Mouse (Mus musculus): Measurements from ENCODE around the gene Ugt1a5.
A peak's percentile ranks its signal among the peaks of the same experiment; 100 is the strongest.
"Not testable (repeated sequence)": the region's sequence is repeated elsewhere in the genome, so short reads cannot be mapped to it uniquely, and the experiment has no call there.

Ugt1a5 gene

GRCm38 (mm10) chr1:88199996-88200395 lies 34.2 kb downstream of the Ugt1a5 start:
- DNase-seq = peak; percentile 64 to 65

- no peak for DNase-seq
Observed at GRCm38 (mm10) chr1:88200456-88200855, 34.6 kb downstream of the Ugt1a5 start, which contains the start of gene Ugt1a2. Ugt1a2 (plus strand) TSS chr1:88200601.

DNA sequence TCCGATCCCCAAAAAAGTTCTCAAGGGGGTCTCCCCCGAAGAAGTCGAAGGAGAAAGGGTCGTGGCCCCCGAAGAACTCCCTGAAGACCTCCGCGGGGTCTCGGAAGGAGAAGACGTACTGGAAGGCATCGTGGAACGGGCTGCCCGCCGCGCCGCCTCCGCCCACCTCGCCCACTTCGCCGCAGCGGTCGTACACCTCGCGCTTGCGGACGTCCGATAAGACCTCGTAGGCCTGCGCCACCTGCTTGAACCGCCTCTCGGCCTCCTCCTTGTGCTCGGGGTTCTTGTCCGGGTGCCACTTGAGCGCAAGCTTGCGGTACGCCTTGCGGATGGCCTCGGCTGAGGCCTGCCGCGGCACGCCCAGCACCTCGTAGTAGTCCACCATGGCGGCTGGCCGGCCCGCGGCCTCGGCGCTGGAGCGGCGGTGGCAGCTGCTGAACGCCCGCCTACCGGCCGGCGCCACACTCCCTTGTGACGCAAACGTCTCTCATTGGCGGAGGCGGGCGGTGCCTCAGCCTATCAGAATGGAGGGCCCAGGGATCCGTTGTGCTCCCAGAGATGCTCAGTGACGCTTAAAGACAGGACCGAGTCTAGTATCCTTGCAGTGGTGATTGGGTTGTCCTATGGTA lies 39.6 kb downstream of the Ugt1a5 start, which contains the start of gene Dnajb3:
Gene Dnajb3 (minus strand): TSS at position 489 of the 629 bp plus-strand sequence.
- DNase-seq = peak; percentile 89 to 92

- no peak for DNase-seq
Observed at GRCm38 (mm10) chr1:88206843-88207479, 41.1 kb downstream of the Ugt1a5 start.

DNA sequence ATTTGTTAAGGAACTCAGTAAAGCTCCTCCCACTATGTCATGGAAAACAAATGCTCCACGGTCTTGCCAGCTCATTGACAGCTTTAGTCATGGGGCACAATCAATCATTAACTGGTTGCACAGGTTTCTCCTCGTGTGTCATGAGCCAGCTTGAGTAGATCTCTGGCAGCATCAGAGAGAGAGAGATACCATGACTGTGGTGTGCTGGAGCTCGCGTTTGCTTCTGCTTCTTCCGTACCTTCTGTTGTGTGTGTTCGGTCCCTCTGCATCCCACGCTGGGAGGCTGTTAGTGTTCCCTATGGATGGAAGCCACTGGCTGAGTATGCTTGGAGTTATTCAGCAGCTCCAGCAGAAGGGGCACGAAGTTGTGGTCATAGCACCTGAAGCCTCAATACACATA lies 46.0 kb downstream of the Ugt1a5 start, which contains the start of gene Ugt1a1:
Gene Ugt1a1 (plus strand): TSS at position 148 of the 400 bp plus-strand sequence.
- no peak for DNase-seq

GRCm38 (mm10) chr1:88212341-88213045 lies 46.7 kb downstream of the Ugt1a5 start:
- no peak for DNase-seq

GRCm38 (mm10) chr1:88213061-88213460 lies 47.2 kb downstream of the Ugt1a5 start:
- no peak for DNase-seq

- no peak for DNase-seq
Observed at GRCm38 (mm10) chr1:88213766-88214461, 48.1 kb downstream of the Ugt1a5 start.

DNA sequence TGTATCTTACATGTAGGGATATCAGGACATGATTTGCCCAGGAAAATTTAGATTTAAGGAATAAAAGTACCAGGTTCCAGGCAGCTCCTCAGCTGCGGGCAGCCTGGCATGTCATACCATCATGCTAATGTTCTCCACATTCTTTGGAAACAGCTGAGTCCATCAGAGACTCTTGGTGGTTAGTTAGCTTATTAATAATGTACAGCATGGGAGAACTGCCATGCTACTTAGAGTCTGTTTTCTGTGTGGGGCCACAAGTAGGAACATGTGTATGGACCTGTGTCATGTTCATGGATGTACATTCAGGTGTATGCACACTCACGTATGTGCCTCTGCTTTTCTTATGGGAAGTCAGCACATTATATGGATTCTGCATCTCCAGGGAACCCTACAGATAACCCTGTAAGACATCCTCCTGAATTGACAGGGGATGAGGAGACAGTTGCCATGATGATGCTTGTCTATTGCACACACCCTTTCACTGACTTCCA lies 48.7 kb downstream of the Ugt1a5 start:
- no peak for DNase-seq

- no peak for DNase-seq
Observed at GRCm38 (mm10) chr1:88215466-88216380, 49.9 kb downstream of the Ugt1a5 start.

DNA sequence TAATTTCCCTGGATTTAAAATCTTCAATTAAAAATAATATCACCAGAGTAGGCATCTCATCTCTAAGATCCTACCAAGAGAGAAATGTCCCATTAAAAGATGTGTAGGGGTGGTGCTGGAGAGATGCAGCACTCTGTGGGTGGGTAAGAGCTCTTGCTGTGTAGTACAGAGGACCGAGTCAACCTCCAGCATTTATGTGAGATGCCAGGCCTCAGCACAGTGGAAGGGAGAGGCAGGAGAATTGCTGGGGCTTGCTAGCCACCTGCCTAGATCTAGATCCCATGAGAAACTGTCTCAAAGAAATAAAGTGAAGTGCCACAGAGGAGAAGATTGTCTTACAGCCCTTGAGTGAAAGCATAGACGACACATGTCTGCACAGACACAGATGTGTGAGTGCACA lies 50.7 kb downstream of the Ugt1a5 start:
- no peak for DNase-seq

GRCm38 (mm10) chr1:88217144-88217543 lies 51.3 kb downstream of the Ugt1a5 start:
- DNase-seq = no peak

DNA sequence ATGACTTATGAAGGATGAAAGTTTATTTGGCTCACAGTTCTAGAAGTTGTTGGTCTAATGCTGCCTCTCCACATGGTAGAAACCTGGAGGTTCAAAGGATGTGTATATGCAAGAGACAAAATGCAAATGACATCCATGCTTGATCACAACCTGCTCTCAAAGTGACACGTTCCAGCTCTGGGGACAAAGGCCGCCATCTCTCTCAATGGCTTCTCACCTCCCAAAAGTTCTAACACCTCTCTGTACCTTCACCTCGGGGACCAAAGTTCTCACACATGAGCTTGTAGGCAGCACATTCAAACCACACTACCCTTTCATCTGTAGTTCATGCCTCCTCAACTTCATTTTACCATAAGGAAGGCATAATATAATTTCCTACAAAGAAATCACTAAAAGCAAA lies 51.8 kb downstream of the Ugt1a5 start:
- no peak for DNase-seq

- DNase-seq = peak in 1 of 2 experiments; percentile 14
Observed at GRCm38 (mm10) chr1:88218051-88218450, 52.2 kb downstream of the Ugt1a5 start.

DNA sequence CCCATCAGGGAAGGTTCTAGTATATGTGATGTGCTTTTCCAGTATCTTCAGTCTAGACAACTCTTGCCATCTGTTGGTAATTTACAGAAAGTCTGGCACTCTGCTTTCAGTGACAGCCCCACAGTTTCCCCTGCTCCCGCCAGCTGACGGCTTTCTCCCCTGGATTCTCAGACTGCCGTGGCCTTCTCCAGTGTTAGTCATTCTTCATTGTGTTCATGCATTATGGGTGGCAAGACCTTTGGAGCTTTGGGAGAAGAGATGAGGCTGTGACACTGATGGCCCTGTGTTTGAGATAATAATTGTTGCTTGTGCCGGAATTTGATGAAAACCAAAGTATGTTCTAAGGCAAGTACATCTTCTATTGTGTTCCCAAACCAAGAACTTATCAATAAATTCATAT lies 52.8 kb downstream of the Ugt1a5 start:
- no peak for DNase-seq

DNA sequence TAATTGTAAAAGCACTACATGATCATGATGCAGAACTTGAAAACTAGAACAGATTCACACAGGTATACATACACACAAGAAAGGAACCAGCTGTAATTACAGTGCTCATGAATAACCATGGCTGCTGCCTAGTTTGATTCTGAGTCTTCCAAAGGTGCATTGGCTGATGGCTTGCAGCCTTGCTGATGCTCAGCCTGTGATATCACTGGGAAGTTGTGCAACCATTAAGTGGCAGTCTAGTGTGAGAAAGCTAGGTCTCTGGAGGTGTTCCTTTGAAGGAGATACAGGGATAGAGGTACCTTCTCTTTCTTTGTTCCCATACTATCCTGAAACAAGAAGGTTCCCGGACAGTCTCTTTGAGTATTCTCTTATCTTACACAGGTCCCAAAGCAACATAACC lies 53.2 kb downstream of the Ugt1a5 start:
- DNase-seq = no peak

- no peak for DNase-seq
Observed at GRCm38 (mm10) chr1:88220336-88220735, 54.5 kb downstream of the Ugt1a5 start.

DNA sequence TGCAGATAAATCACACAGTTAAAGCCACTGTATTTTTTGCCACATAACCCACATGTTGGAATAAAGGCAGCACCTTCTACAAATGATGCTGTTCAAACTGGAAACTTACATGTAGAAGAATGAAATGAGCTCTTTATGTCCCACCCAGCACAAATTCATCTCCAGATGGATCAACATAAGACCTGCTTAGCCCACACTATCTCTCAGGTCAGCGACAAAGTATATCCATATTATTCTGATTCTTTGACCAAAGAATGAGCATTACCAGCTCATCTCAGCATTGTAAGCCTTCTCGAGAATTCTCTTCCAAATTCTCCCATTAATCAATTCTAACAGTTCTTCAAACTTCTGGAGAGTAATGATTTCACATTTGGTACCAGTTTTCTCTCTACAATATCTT lies 56.4 kb downstream of the Ugt1a5 start:
- DNase-seq = no peak

DNA sequence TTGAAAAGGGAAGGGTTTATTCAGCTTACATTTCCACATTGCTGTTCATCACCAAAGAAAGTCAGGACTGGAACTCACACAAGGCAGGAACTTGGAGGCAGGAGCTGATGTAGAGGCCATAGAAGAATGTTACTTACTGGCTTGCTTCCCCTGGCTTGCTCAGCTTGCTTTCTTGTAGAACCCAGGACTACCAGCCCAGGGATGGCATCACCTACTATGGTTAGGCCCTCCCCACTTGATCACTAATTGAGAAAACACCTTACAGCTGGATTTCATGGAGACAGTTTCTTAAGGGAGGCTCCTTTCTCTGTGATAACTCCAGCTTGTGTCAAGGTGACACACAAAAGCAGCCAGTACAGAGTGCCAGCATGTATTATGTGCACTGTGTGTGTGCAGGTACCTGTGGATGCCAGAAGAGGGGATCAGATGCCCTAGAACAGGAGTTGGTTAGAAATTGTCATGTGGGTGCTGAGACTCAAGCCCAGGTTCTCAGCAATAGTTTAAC lies 57.3 kb downstream of the Ugt1a5 start:
- not testable (repeated sequence) for DNase-seq

GRCm38 (mm10) chr1:88223591-88223990 lies 57.8 kb downstream of the Ugt1a5 start:
- no peak for DNase-seq

GRCm38 (mm10) chr1:88224029-88224776 lies 58.4 kb downstream of the Ugt1a5 start:
- DNase-seq = peak in 1 of 2 experiments; percentile 10

All from cerebellum, postnatal 25 days (tissue).